Mouse (Mus musculus): ENCODE data around the gene Acp4.

DNA sequence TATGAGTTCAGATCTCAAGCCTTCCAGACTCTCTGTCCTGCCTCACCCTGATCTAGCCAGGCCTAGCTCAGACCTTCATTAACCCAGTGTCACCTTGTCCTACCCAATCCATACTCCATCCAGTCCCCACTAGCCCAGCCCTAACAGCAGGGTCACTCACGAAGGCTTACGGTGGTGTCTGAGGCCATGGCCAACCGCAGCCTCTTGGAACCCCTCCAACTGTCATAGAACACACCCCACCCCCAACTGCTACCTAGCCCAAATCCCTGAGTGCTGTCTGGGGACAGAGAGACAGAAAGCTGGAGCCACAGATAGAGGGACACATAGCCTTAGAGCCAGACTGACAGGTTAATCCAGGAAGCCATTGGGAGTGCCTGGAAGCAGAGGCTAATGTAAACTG, 21.3 kb downstream of the Acp4 start, which contains the start of gene Gm36864:
- TF ChIP-seq CTCF (IDR thresholded peaks at IDR 0.05) (no peak), EP300 (IDR thresholded peaks at IDR 0.05) (no peak)
